Mouse (Mus musculus): ENCODE results near the gene Lypd3. TPM values are rescaled to one million over a fixed set of nuclear protein-coding genes. Genes with fewer than 3 reads are reported as not detected.
"Not testable (repeated sequence)": the region's sequence is repeated elsewhere in the genome, so short reads cannot be mapped to it uniquely, and the experiment has no call there.

Lypd3 gene
- total and polyA plus RNA-seq, 2 experiments from 2014 or later: 1.5 to 2.2 TPM

GRCm38 (mm10) chr7:24617763-24618162, 18.6 kb upstream of the Lypd3 start:
- no peak overlapping the region for H3K4me2 ChIP-seq (ENCODE audit: low read depth, low read length, poor library complexity, severe bottlenecking)
- no peak for DNase-seq (ENCODE audit: low spot score)
- 87% methylated on average over 8 of the region's 8 CpGs for WGBS
- no peak overlapping the region for H3K9ac ChIP-seq (replicated peaks; ENCODE audit: low read length, poor library complexity, severe bottlenecking)
- peaks cover 8% of the 10 kb centered on the region; the same call in 1 of the 2 replicates for H3K27me3 ChIP-seq (ENCODE audit: insufficient read depth, low read length)
- H3K9me3 ChIP-seq (ENCODE audit: low read length): no peaks in the 10 kb centered on the region
- H3K4me1 ChIP-seq (ENCODE audit: insufficient read depth, low read length): no peaks in the 10 kb centered on the region
- H3K4me3 ChIP-seq (ENCODE audit: low read depth, low read length): no peak overlapping the region
- no peak for TF ChIP-seq CTCF (IDR thresholded peaks at IDR 0.05)
- H3K27ac ChIP-seq (ENCODE audit: low read depth, low read length): no peak overlapping the region
- no peaks in the 10 kb centered on the region for H3K36me3 ChIP-seq (ENCODE audit: insufficient read depth, low read length)
- no peak for ATAC-seq (ENCODE audit: low FRiP score)

GRCm38 (mm10) chr7:24618374-24618773, 18.0 kb upstream of the Lypd3 start:
- not testable (repeated sequence) for DNase-seq (ENCODE audit: low spot score); H3K9ac ChIP-seq (replicated peaks; ENCODE audit: low read length, poor library complexity, severe bottlenecking); H3K36me3 ChIP-seq (ENCODE audit: insufficient read depth, low read length); H3K4me1 ChIP-seq (ENCODE audit: insufficient read depth, low read length); H3K9me3 ChIP-seq (ENCODE audit: low read length); H3K4me3 ChIP-seq (ENCODE audit: low read depth, low read length); ATAC-seq (ENCODE audit: low FRiP score); H3K27me3 ChIP-seq (ENCODE audit: insufficient read depth, low read length); H3K4me2 ChIP-seq (ENCODE audit: low read depth, low read length, poor library complexity, severe bottlenecking); H3K27ac ChIP-seq (ENCODE audit: low read depth, low read length)
- WGBS: 93% methylated on average over 7 of the region's 8 CpGs

GRCm38 (mm10) chr7:24619671-24620397, 16.5 kb upstream of the Lypd3 start:
- Histone ChIP-seq H3K9ac (replicated peaks; ENCODE audit: low read length, poor library complexity, severe bottlenecking) (no peak overlapping the region), H3K36me3 (ENCODE audit: insufficient read depth, low read length) (no peaks in the 10 kb centered on the region), H3K4me1 (ENCODE audit: insufficient read depth, low read length) (no peaks in the 10 kb centered on the region), H3K4me2 (ENCODE audit: low read depth, low read length, poor library complexity, severe bottlenecking) (no peak overlapping the region), H3K4me3 (ENCODE audit: low read depth, low read length) (no peak overlapping the region), H3K27ac (ENCODE audit: low read depth, low read length) (no peak overlapping the region), H3K9me3 (ENCODE audit: low read length) (no peaks in the 10 kb centered on the region), H3K27me3 (ENCODE audit: insufficient read depth, low read length) (no peaks in the 10 kb centered on the region)
- DNase-seq (ENCODE audit: low spot score) (no peak), ATAC-seq (ENCODE audit: low FRiP score) (no peak)
- 51% methylated on average over 13 of the region's 13 CpGs for WGBS
- TF ChIP-seq CTCF (IDR thresholded peaks at IDR 0.05): peak; percentile 29

- TF ChIP-seq CTCF (IDR thresholded peaks at IDR 0.05): peak; percentile 42; the same call in 1 of the 2 replicates
- no peak overlapping the region for H3K4me3 ChIP-seq (ENCODE audit: low read depth, low read length)
- ATAC-seq (ENCODE audit: low FRiP score) (no peak), DNase-seq (ENCODE audit: low spot score) (no peak)
- no peaks in the 10 kb centered on the region for H3K36me3 ChIP-seq (ENCODE audit: insufficient read depth, low read length)
- no peaks in the 10 kb centered on the region for H3K4me1 ChIP-seq (ENCODE audit: insufficient read depth, low read length)
- WGBS: 86% methylated on average over 3 of the region's 3 CpGs
- no peak overlapping the region for H3K27ac ChIP-seq (ENCODE audit: low read depth, low read length)
- no peak overlapping the region for H3K9ac ChIP-seq (replicated peaks; ENCODE audit: low read length, poor library complexity, severe bottlenecking)
- no peak overlapping the region for H3K4me2 ChIP-seq (ENCODE audit: low read depth, low read length, poor library complexity, severe bottlenecking)
- H3K9me3 ChIP-seq (ENCODE audit: low read length): no peaks in the 10 kb centered on the region
- no peaks in the 10 kb centered on the region for H3K27me3 ChIP-seq (ENCODE audit: insufficient read depth, low read length)
These were observed 15.2 kb upstream of the Lypd3 start for GRCm38 (mm10) chr7:24621193-24621592.

- Histone ChIP-seq H3K9me3 (ENCODE audit: low read length) (no peaks in the 10 kb centered on the region), H3K27ac (ENCODE audit: low read depth, low read length) (no peak overlapping the region), H3K9ac (replicated peaks; ENCODE audit: low read length, poor library complexity, severe bottlenecking) (no peak overlapping the region), H3K4me2 (ENCODE audit: low read depth, low read length, poor library complexity, severe bottlenecking) (no peak overlapping the region), H3K4me3 (ENCODE audit: low read depth, low read length) (no peak overlapping the region), H3K36me3 (ENCODE audit: insufficient read depth, low read length) (no peaks in the 10 kb centered on the region), H3K27me3 (ENCODE audit: insufficient read depth, low read length) (no peaks in the 10 kb centered on the region), H3K4me1 (ENCODE audit: insufficient read depth, low read length) (no peaks in the 10 kb centered on the region)
- WGBS: 81% methylated on average over 6 of the region's 6 CpGs
- TF ChIP-seq CTCF (IDR thresholded peaks at IDR 0.05): no peak
- ATAC-seq (ENCODE audit: low FRiP score): no peak
- DNase-seq (ENCODE audit: low spot score): no peak
These were observed 13.4 kb upstream of the Lypd3 start for GRCm38 (mm10) chr7:24622967-24623366.

GRCm38 (mm10) chr7:24628685-24629610, 7.4 kb upstream of the Lypd3 start:
- whole genome bisulfite sequencing: 9% methylated on average over 32 of the region's 33 CpGs
- peak; percentile 57; the same call in 1 of the 2 replicates for ATAC-seq (ENCODE audit: low FRiP score)
- Histone ChIP-seq H3K9me3 (ENCODE audit: low read length) (no peaks in the 10 kb centered on the region), H3K27ac (ENCODE audit: low read depth, low read length) (no peak overlapping the region), H3K36me3 (ENCODE audit: insufficient read depth, low read length) (no peaks in the 10 kb centered on the region), H3K4me1 (ENCODE audit: insufficient read depth, low read length) (no peaks in the 10 kb centered on the region), H3K4me2 (ENCODE audit: low read depth, low read length, poor library complexity, severe bottlenecking) (peak overlapping the region; percentile 52), H3K9ac (replicated peaks; ENCODE audit: low read length, poor library complexity, severe bottlenecking) (peak overlapping the region; percentile 50), H3K27me3 (ENCODE audit: insufficient read depth, low read length) (no peaks in the 10 kb centered on the region), H3K4me3 (ENCODE audit: low read depth, low read length) (peak overlapping the region; percentile 23)
- no peak for TF ChIP-seq CTCF (IDR thresholded peaks at IDR 0.05)
- peak; percentile 76 for DNase-seq (ENCODE audit: low spot score)

Measured in midbrain, postnatal 0 days (tissue).